Mouse (Mus musculus): Measurements from ENCODE around the gene As3mt. TPM values are rescaled to one million over a fixed set of nuclear protein-coding genes. Genes with fewer than 3 reads are reported as not detected.
"Not testable (repeated sequence)": the region's sequence is repeated elsewhere in the genome, so short reads cannot be mapped to it uniquely, and the experiment has no call there.

The As3mt gene
- polyA plus RNA-seq, 1 experiment from 2014 or later, result 46.2 TPM

DNA sequence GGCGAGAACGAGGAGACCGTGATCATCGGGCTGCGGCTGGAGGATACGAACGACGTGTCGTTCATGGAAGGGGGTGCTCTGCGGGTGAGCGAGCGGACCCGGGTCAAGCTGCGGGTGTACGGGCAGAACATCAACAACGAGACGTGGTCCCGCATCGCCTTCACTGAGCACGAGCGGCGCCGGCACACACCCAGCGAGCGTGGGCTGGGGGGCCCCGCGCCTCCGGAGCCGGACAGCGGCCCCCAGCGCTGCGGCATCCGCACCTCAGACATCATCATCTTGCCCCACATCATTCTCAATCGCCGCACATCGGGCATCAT is 54.7 kb downstream of the As3mt start:
- H3K27ac ChIP-seq, result peak overlapping the region; percentile 89
- no peak for DNase-seq (ENCODE audit: low spot score)

DNA sequence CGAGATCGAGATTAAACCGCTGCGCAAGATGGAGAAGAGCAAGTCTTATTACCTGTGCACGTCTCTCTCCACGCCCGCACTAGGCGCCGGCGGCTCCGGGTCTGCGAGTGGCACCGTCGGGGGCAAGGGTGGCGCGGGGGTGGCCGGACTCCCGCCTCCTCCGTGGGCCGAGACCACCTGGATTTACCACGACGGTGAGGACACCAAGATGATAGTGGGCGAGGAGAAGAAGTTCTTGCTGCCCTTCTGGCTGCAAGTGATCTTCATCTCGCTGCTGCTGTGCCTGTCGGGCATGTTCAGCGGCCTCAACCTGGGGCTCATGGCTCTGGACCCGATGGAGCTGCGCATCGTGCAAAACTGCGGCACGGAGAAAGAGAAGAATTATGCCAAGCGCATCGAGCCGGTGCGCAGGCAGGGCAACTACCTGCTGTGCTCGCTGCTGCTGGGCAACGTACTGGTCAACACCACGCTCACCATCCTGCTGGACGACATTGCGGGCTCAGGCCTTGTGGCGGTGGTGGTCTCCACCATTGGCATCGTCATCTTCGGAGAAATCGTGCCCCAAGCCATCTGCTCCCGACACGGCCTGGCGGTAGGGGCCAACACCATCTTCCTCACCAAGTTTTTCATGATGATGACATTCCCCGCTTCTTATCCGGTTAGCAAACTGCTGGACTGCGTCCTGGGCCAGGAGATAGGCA is 55.2 kb downstream of the As3mt start:
- Histone ChIP-seq H3K27ac (peak overlapping the region; percentile 89), H3K4me1 (peaks cover 29% of the 10 kb centered on the region), H3K27me3 (ENCODE audit: insufficient read depth, poor library complexity, severe bottlenecking) (peaks cover 14% of the 10 kb centered on the region), H3K36me3 (no peaks in the 10 kb centered on the region), H3K9me3 (no peaks in the 10 kb centered on the region), H3K4me3 (peak overlapping the region; percentile 90)
- peak; percentile 76 for DNase-seq (ENCODE audit: low spot score)
- WGBS, result under 1% methylated on average over 50 of the region's 50 CpGs

More for the DNA sequence above, 54.7 kb downstream of the As3mt start:
- H3K27me3 ChIP-seq (ENCODE audit: insufficient read depth, poor library complexity, severe bottlenecking), result peaks cover 14% of the 10 kb centered on the region
- 0% methylated on average over 36 of the region's 36 CpGs for WGBS
- H3K36me3 ChIP-seq, result no peaks in the 10 kb centered on the region
- H3K4me1 ChIP-seq, result peaks cover 29% of the 10 kb centered on the region
- H3K9me3 ChIP-seq, result no peaks in the 10 kb centered on the region
- peak overlapping the region; percentile 90 for H3K4me3 ChIP-seq

DNA sequence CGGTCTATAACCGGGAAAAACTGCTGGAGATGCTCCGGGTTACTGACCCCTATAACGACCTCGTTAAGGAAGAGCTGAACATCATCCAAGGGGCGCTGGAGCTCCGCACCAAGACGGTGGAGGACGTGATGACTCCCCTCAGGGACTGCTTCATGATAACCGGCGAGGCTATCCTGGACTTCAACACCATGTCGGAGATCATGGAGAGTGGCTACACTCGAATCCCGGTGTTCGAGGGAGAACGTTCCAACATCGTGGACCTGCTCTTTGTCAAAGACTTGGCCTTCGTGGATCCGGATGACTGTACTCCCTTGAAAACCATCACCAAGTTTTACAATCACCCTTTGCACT is 55.7 kb downstream of the As3mt start:
- H3K36me3 ChIP-seq, result no peaks in the 10 kb centered on the region
- peak overlapping the region; percentile 90 for H3K4me3 ChIP-seq
- peaks cover 14% of the 10 kb centered on the region for H3K27me3 ChIP-seq (ENCODE audit: insufficient read depth, poor library complexity, severe bottlenecking)
- 1% methylated on average over 19 of the region's 19 CpGs for WGBS
- H3K27ac ChIP-seq, result no peak overlapping the region
- peak; percentile 75 for DNase-seq (ENCODE audit: low spot score)
- H3K4me1 ChIP-seq, result peaks cover 29% of the 10 kb centered on the region
- H3K9me3 ChIP-seq, result no peaks in the 10 kb centered on the region

DNA sequence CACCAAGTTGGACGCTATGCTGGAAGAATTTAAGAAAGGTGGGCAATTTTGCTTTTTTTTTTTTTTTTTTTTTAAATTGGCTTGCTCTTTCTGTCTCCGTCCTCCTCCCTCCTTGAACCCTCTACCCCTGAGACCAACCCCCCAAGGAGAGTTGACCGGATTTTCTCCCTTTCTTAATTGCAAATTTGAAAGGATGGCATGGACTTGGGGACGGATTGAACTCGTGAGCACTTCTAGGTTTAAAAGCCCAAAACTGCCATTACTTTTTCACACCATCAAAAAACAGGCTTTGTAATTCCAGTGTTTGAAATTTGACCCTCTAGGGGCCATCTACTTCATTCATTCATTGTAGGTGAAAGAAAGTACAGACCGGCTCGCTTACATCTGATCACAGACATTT is 56.1 kb downstream of the As3mt start:
- Histone ChIP-seq H3K27me3 (ENCODE audit: insufficient read depth, poor library complexity, severe bottlenecking) (peaks cover 14% of the 10 kb centered on the region), H3K4me1 (peaks cover 29% of the 10 kb centered on the region), H3K27ac (no peak overlapping the region), H3K4me3 (peak overlapping the region; percentile 90), H3K36me3 (no peaks in the 10 kb centered on the region), H3K9me3 (no peaks in the 10 kb centered on the region)
- WGBS, result 22% methylated on average over 7 of the region's 7 CpGs
- DNase-seq (ENCODE audit: low spot score), result peak; percentile 52

DNA sequence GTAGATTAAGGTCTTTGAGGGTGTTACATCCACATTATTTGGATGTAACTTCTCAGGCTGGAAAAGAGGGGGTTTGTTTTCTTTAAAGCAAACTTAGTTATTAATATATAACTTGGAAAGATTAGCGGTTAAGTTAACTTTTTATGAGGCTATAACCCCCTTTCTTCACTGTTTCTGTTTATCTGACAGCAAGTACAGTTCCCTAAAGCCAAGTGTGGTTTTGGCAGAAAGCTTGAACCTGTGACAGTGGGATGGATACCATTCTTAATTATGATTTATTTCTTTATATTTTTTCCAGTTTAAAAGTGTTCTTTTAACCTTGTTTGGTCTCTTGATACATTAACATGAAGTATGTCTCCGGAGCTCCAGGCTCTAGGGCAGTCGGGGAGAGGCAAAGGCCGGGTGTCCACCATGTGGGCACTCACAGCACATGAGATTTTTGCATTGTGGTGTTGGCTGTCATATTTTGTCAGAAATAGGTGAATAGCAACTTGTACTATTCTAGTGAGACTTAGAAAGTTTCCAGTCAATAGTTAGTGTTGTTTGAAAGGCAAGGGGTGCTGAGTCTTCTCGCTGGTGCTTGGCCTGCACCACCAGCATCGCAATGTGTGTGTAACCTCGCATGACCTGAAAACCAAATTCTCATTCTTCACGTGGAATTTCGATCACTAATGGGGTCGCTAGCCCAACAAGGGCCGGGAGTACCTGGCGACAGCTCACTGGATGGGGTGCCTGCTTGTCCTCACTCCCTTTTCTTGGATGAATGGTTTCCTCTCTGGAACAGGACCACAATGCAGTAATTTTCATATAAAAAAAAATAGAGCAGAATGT is 56.9 kb downstream of the As3mt start:
- WGBS, result 70% methylated on average over 12 of the region's 12 CpGs
- peak overlapping the region; percentile 3; the same call in 1 of the 2 replicates for H3K4me3 ChIP-seq

DNA sequence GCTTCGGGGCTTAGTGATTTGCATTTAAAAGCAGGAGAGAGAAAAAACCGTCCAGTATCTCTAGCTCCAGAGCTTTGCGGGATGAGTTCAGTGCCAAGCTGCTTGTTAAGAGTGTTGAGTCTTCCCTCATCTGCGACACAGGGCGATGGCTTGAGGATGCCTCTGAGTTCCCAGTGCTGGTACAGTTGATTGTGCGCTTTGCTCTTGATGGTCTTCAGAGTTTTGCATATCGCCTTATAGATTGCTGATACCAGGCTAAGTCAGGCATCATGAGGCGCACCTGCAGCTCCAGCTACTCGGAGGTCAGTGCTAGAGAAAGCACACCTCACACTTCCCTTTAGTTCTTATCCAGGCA is 57.5 kb downstream of the As3mt start:
- no peak overlapping the region for H3K27ac ChIP-seq
- H3K4me3 ChIP-seq, result 0 out of 2 replicates have a peak overlapping the region, but pooled peaks have one; percentile 3
- H3K36me3 ChIP-seq, result no peaks in the 10 kb centered on the region
- no peaks in the 10 kb centered on the region for H3K9me3 ChIP-seq
- peaks cover 14% of the 10 kb centered on the region for H3K27me3 ChIP-seq (ENCODE audit: insufficient read depth, poor library complexity, severe bottlenecking)
- 67% methylated on average over 9 of the region's 9 CpGs for WGBS
- peak; percentile 63 for DNase-seq (ENCODE audit: low spot score)
- peaks cover 27% of the 10 kb centered on the region for H3K4me1 ChIP-seq

More for the DNA sequence above, 56.9 kb downstream of the As3mt start:
- Histone ChIP-seq H3K9me3 (no peaks in the 10 kb centered on the region), H3K27ac (no peak overlapping the region), H3K27me3 (ENCODE audit: insufficient read depth, poor library complexity, severe bottlenecking) (peaks cover 14% of the 10 kb centered on the region), H3K36me3 (no peaks in the 10 kb centered on the region), H3K4me1 (peaks cover 27% of the 10 kb centered on the region)
- peak; percentile 57 for DNase-seq (ENCODE audit: low spot score)

DNA sequence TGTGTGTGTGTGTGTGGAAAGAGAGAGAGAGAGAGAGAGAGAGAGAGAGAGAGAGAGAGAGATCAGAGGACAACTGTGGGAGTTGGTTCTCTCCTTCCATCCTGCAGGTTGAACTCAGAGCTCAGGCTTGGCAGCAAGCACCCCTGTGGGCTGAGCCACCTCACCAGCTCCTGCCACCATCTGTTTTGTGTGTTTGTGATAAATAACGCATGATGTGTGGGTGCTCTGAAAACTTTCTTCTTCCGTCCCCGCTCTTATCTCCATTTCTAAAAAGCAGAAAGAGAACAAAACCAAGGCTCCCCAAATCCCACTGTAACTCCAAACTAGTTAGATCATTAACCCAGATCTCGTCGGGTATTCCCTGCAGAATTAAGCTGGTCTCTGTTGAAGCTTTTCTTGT is 58.9 kb downstream of the As3mt start:
- H3K9me3 ChIP-seq, result no peaks in the 10 kb centered on the region
- peak; percentile 45 for DNase-seq (ENCODE audit: low spot score)
- H3K36me3 ChIP-seq, result no peaks in the 10 kb centered on the region
- peaks cover 24% of the 10 kb centered on the region for H3K4me1 ChIP-seq
- H3K27me3 ChIP-seq (ENCODE audit: insufficient read depth, poor library complexity, severe bottlenecking), result peaks cover 14% of the 10 kb centered on the region
- no peak overlapping the region for H3K4me3 ChIP-seq
- H3K27ac ChIP-seq, result no peak overlapping the region
- WGBS, result 65% methylated on average over 5 of the region's 5 CpGs

DNA sequence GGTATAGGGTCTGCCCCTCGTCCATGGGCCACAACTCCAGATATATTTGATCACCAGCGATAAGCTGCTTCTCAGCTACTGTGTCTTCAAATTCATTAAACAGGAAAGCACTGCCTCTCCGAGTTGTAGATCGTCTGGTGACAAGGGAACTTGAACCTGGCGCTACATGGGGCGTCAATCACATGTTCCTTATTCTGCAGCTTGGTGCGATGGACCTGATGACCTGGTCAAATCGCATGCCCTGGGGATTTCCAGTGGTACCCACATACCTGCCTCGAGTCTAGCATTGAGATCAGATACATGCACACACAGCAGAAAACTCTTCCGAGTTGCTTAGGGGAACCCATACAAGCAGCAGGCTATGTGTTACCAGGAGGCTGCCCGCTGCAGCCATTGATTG is 62.5 kb downstream of the As3mt start:
- Histone ChIP-seq H3K9me3 (no peaks in the 10 kb centered on the region), H3K27me3 (ENCODE audit: insufficient read depth, poor library complexity, severe bottlenecking) (0 out of 2 replicates have a peak, but pooled peaks cover 2% of the 10 kb centered on the region), H3K27ac (no peak overlapping the region), H3K36me3 (no peaks in the 10 kb centered on the region), H3K4me3 (no peak overlapping the region), H3K4me1 (0 out of 2 replicates have a peak, but pooled peaks cover 9% of the 10 kb centered on the region)
- WGBS, result 86% methylated on average over 11 of the region's 11 CpGs
- DNase-seq (ENCODE audit: low spot score), result peak; percentile 69

DNA sequence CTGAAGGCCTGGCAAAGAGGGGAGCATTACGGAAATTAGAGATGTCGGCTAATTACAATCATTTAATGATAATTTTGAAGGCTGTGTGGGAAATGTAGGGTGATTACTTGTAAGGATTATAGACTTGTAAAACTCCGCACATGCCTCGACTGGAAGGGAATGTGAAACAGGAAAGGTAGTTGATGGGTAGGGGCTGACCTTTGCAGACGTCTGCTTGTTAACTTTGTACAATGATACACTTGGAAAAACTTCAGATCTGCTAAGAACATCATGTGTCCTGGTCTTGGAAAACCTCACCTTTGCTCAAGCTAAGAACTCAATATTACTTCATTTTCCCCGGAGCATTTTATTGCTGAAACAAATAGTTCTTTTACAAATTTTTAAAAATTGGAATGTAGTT is 64.5 kb downstream of the As3mt start:
- no peak for DNase-seq (ENCODE audit: low spot score)
- Histone ChIP-seq H3K27me3 (ENCODE audit: insufficient read depth, poor library complexity, severe bottlenecking) (no peaks in the 10 kb centered on the region), H3K4me3 (no peak overlapping the region), H3K9me3 (no peaks in the 10 kb centered on the region), H3K27ac (no peak overlapping the region), H3K4me1 (0 out of 2 replicates have a peak, but pooled peaks cover 6% of the 10 kb centered on the region), H3K36me3 (no peaks in the 10 kb centered on the region)
- 79% methylated on average over 6 of the region's 6 CpGs for WGBS

DNA sequence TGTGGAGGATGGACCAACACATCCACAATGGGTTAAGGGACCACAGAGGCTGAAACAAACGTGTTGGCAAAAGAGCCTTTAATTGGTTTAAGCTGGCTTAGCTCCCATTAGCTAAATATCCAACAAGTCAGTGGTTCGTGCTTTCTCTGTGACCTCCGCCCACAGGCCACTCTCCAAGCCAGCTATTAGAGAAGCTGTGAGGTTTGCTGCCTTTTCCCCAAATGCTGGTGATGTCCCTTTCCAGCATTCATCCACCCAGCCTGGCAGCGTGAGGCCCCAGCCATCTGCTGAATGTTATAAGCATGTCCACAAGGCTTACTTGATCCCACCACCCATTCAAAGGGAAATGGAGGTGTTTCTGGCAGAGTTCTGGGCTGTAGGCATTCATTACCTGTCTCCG is 69.1 kb downstream of the As3mt start:
- DNase-seq (ENCODE audit: low spot score), result no peak
- no peaks in the 10 kb centered on the region for H3K27me3 ChIP-seq (ENCODE audit: insufficient read depth, poor library complexity, severe bottlenecking)
- H3K27ac ChIP-seq, result no peak overlapping the region
- no peak overlapping the region for H3K4me3 ChIP-seq
- 0 out of 2 replicates have a peak, but pooled peaks cover 4% of the 10 kb centered on the region for H3K4me1 ChIP-seq
- H3K9me3 ChIP-seq, result no peaks in the 10 kb centered on the region
- WGBS, result 60% methylated on average over 5 of the region's 5 CpGs
- no peaks in the 10 kb centered on the region for H3K36me3 ChIP-seq

DNA sequence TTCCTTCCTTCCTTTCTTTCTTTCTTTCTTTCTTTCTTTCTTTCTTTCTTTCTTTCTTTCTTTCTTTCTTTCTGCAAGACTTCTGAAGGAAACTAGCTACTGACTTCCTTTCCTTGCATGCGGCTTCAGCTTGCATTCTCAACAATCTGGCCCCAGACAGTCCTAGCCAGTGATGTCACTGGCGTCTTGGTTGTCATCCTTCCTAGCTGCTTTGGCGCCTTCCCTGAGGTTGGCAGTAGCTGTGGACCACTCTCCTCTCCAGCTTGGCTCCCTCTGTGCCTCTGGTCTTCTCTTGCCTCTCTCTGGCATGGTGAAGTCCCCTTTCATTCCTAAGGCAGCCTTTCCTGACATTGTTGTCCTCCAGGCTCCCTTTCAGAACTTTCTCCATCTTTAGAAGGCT is 69.6 kb downstream of the As3mt start:
- H3K4me3 ChIP-seq, result no peak overlapping the region
- DNase-seq (ENCODE audit: low spot score), result no peak
- no peaks in the 10 kb centered on the region for H3K36me3 ChIP-seq
- WGBS, result 74% methylated on average over 3 of the region's 3 CpGs
- no peaks in the 10 kb centered on the region for H3K9me3 ChIP-seq
- H3K27me3 ChIP-seq (ENCODE audit: insufficient read depth, poor library complexity, severe bottlenecking), result no peaks in the 10 kb centered on the region
- no peak overlapping the region for H3K27ac ChIP-seq
- 0 out of 2 replicates have a peak, but pooled peaks cover 4% of the 10 kb centered on the region for H3K4me1 ChIP-seq

DNA sequence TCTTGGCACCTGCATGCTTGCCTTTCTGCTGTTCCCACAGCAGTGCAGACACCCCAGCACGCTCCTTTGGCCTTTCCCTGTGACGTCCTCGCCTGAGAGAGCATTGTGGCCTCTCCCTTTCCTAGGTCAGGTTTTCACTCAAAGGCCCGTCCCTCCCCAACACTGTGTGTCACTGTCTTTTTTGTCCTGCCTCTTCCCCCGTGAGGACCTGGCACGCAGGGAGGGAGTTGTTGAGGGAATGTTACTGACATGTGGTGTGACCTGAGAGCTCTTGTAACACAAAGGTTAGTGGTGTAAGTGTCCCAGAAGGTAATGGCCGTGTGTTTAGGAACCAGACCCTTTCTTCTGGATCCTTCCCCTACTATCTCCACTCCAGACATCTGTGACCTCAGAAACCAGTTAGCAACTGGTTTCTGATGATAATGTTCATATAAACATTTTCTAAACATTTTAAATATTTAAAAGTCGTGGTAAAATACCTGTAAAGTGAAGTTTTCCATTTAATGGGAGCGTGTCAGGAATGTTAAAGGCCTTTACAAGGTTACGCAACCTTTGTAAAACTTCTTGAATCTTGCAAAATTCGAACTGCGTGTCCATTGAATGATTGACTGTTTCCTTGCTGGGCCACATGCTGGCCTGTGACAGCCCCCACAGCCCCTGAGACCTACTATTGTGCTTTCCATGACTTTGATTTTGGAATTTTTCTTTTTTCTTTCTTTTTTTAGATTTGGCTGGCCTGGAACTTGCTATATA is 70.8 kb downstream of the As3mt start:
- Histone ChIP-seq H3K4me1 (0 out of 2 replicates have a peak, but pooled peaks cover 4% of the 10 kb centered on the region), H3K27me3 (ENCODE audit: insufficient read depth, poor library complexity, severe bottlenecking) (no peaks in the 10 kb centered on the region), H3K36me3 (no peaks in the 10 kb centered on the region), H3K4me3 (no peak overlapping the region), H3K9me3 (no peaks in the 10 kb centered on the region), H3K27ac (no peak overlapping the region)
- DNase-seq (ENCODE audit: low spot score), result no peak
- 76% methylated on average over 12 of the region's 12 CpGs for WGBS

DNA sequence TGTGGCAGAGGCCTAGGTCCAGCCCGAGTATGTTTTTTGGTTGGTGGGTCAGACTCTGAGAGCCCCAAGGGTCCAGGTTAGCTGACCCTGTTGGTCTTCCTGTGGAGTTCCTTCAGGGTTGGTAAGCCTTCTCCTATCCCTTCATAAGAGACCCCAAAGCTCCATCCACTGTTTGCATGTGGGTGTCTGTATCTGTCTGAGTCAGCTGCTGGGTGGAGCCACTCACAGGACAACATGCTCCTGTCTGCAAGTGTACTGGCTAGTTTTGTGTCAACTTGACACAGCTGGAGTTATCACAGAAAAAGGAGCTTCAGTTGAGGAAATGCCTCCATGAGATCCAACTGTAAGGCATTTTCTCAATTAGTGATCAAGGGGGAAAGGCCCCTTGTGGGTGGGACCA is 71.9 kb downstream of the As3mt start:
- H3K27me3 ChIP-seq (ENCODE audit: insufficient read depth, poor library complexity, severe bottlenecking); H3K4me1 ChIP-seq; H3K27ac ChIP-seq; H3K9me3 ChIP-seq; H3K4me3 ChIP-seq; DNase-seq (ENCODE audit: low spot score); H3K36me3 ChIP-seq: not testable (repeated sequence)
- 84% methylated on average over 1 of the region's 1 CpGs for WGBS
